Mouse (Mus musculus) limb, embryonic 11.5 days (tissue): ENCODE measurements around the gene Akap11. TPM values are rescaled to one million over a fixed set of nuclear protein-coding genes. Genes with fewer than 3 reads are reported as not detected.

Source experiments
- ATAC-seq: fragments of 200-750 bp; cut with Nextera tagmentation; 2 replicates; pipeline ENCODE4 v1.8.0; 2017; ENCODE audit warnings: low read depth; ENCODE audit not compliant: insufficient number of reproducible peaks, low FRiP score, low TSS enrichment
- DNase-seq: peaks from one replicate; pipeline ENCODE4 v3.0.0-alpha.2; 2015; ENCODE audit warnings: low spot score
- H3K27ac ChIP-seq: fragments of 300-500 bp; sonication (generic); replicated peaks from 2 replicates; pipeline ENCODE4 v1.5.1; 2014; ENCODE audit warnings: low read depth, mild to moderate bottlenecking, low read length
- H3K27me3 ChIP-seq: fragments of 300-500 bp; sonication (generic); 2 replicates; pipeline ENCODE4 v1.6.1; 2014; ENCODE audit warnings: mild to moderate bottlenecking, low read length, mixed read lengths; ENCODE audit not compliant: control insufficient read depth, insufficient read depth
- H3K36me3 ChIP-seq: fragments of 300-500 bp; sonication (generic); 2 replicates; pipeline ENCODE4 v1.6.1; 2014; ENCODE audit warnings: mild to moderate bottlenecking, low read length, moderate library complexity, mixed read lengths; ENCODE audit not compliant: control insufficient read depth, insufficient read depth
- H3K4me1 ChIP-seq: fragments of 300-500 bp; sonication (generic); 2 replicates; pipeline ENCODE4 v1.6.1; 2014; ENCODE audit warnings: low read length, mixed read lengths; ENCODE audit not compliant: control insufficient read depth, insufficient read depth
- H3K4me2 ChIP-seq: fragments of 300-500 bp; sonication (generic); 2 replicates; pipeline ENCODE4 v1.6.1; 2014; ENCODE audit warnings: low read depth, mild to moderate bottlenecking, moderate library complexity; ENCODE audit not compliant: severe bottlenecking
- H3K4me3 ChIP-seq: fragments of 300-500 bp; sonication (generic); 2 replicates; pipeline ENCODE4 v1.5.1; 2014; ENCODE audit warnings: low read depth, low read length
- H3K9ac ChIP-seq: fragments of 300-500 bp; sonication (generic); 2 replicates; pipeline ENCODE4 v1.6.1; 2014; ENCODE audit warnings: mild to moderate bottlenecking, low read length
- H3K9me3 ChIP-seq: fragments of 300-500 bp; sonication (generic); 2 replicates; pipeline ENCODE4 v1.6.1; 2016; ENCODE audit warnings: low read length; ENCODE audit not compliant: control insufficient read depth
- WGBS: fragments of 180-500 bp; shearing (Covaris S2); extraction: QIAGEN DNeasy Blood & Tissue Kit; methylation state at CpG from one replicate; pipeline ENCODE4 v1.1.7; 2014; 5-methylcytosine and 5-hydroxymethylcytosine counted together
- polyA plus RNA-seq: library from polyadenylated mRNA; unstranded; fragments of >200 nt; fragmentation: Nextera tagmentation; extraction: Ambion mirVana; gene quantifications from 2 replicates; pipeline ENCODE4 v1.2.1, GENCODE M21; 2014

Akap11 gene
- polyA plus RNA-seq, 1 experiment from 2014 or later: 19.2 TPM

GRCm38 (mm10) chr14:78526475-78526874, 10.1 kb downstream of the Akap11 start:
- no peak overlapping the region for H3K27ac ChIP-seq
- H3K9me3 ChIP-seq: no peaks in the 10 kb centered on the region
- H3K36me3 ChIP-seq: no peaks in the 10 kb centered on the region
- no peak overlapping the region for H3K4me3 ChIP-seq
- DNase-seq: no peak
- 0 out of 2 replicates have a peak, but pooled peaks cover 7% of the 10 kb centered on the region for H3K4me1 ChIP-seq
- WGBS: 46% methylated on average over 3 of the region's 3 CpGs
- no peak overlapping the region for H3K9ac ChIP-seq
- no peak overlapping the region for H3K4me2 ChIP-seq
- H3K27me3 ChIP-seq: no peaks in the 10 kb centered on the region
- no peak for ATAC-seq

DNA sequence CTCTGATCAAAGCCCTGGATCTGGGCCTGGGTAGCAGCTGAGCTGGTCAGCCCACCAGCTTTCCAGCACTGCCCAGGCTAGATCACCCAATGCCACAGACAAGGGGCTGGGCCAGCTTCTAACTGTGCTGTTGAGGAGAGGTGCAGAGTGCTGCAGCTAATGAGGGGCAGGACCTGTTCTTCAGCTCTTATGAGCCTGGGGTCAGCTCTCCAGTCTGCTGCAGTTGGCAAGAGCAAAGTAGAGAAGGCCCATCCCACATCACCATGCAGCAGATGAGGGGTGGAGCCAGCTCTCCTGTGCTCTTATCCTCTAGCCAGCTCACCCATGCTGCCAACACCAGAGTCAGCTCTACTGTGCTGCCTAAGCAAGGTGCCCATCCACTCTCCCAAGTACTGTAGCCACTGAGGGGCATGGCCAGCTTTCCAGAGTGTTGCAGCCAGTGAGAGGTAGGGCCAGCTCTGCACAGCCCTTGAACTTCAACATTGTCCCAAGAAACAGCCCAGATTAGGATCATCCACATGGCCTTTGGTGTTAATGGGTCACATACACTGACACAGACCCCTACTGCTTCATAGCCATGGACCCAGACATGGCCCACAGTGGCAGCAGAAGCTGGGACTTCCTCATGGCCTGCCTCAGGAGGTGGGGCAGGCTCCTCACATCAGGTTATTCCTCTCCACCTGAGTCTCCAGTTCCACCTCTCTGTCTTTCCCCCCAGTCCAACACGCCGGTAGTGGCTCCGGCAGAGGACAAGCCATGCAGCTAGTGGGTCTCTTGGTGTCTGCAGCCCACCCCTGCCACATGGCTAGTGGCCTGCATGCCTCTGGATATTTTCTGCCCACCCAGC, 10.8 kb downstream of the Akap11 start:
- 0 out of 2 replicates have a peak, but pooled peaks have one; percentile 31 for ATAC-seq
- H3K4me2 ChIP-seq: no peak overlapping the region
- no peak overlapping the region for H3K27ac ChIP-seq
- H3K9me3 ChIP-seq: no peaks in the 10 kb centered on the region
- H3K27me3 ChIP-seq: no peaks in the 10 kb centered on the region
- H3K36me3 ChIP-seq: no peaks in the 10 kb centered on the region
- 0 out of 2 replicates have a peak, but pooled peaks cover 7% of the 10 kb centered on the region for H3K4me1 ChIP-seq
- 83% methylated on average over 3 of the region's 3 CpGs for WGBS
- no peak for DNase-seq
- no peak overlapping the region for H3K4me3 ChIP-seq
- no peak overlapping the region for H3K9ac ChIP-seq

- 92% methylated on average over 2 of the region's 2 CpGs for WGBS
- H3K9ac ChIP-seq: no peak overlapping the region
- H3K4me2 ChIP-seq: no peak overlapping the region
- H3K27me3 ChIP-seq: no peaks in the 10 kb centered on the region
- ATAC-seq (no peak), DNase-seq (no peak)
- no peak overlapping the region for H3K4me3 ChIP-seq
- no peak overlapping the region for H3K27ac ChIP-seq
- H3K9me3 ChIP-seq: no peaks in the 10 kb centered on the region
- H3K36me3 ChIP-seq: no peaks in the 10 kb centered on the region
- H3K4me1 ChIP-seq: 0 out of 2 replicates have a peak, but pooled peaks cover 4% of the 10 kb centered on the region
These were observed 11.5 kb downstream of the Akap11 start for GRCm38 (mm10) chr14:78525059-78525458.

DNA sequence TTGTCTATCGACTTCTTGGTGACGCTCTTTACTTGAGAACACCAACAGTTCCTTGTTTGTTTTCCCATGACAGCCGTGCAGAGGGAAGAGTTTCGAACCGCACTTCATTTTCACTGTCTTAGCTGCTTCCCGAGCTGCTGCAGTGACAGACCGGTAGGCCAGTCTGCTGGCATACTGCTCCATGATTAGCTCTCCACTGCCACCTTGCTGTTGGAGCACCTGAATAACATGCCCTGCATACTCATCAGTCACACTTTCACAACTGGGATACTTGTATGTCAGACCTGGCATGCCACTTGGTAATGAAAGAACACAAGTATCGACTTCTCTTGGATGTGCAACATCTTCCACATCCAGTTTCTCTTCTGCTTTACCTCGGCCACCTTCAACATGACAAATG, 25.9 kb downstream of the Akap11 start:
- Histone ChIP-seq H3K4me2 (no peak overlapping the region), H3K4me3 (no peak overlapping the region), H3K27me3 (no peaks in the 10 kb centered on the region), H3K9ac (no peak overlapping the region), H3K9me3 (no peaks in the 10 kb centered on the region), H3K27ac (no peak overlapping the region), H3K36me3 (peaks cover 7% of the 10 kb centered on the region; the same call in 1 of the 2 replicates), H3K4me1 (no peaks in the 10 kb centered on the region)
- 80% methylated on average over 8 of the region's 9 CpGs for WGBS
- no peak for ATAC-seq
- DNase-seq: no peak

DNA sequence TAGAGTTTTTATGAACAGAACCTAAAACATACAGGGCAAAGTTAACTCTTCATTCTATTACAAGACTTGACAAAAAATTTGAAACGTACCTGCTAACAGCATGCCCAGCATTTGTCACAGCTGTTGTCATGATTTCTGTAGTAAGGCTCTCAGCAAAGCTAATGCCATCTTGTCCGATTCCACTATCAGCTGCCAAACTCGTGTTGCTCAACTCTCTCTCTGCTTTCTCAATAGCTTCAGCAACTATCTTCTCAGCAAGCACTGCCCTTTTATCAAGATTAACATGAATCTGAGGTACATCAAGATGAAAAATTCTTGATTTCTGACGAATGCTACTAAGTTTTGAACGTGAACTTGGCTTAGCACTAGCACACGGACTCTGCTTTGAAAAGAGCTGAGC, 26.8 kb downstream of the Akap11 start:
- Histone ChIP-seq H3K9ac (no peak overlapping the region), H3K4me2 (no peak overlapping the region), H3K27ac (no peak overlapping the region), H3K36me3 (peaks cover 7% of the 10 kb centered on the region; the same call in 1 of the 2 replicates), H3K27me3 (no peaks in the 10 kb centered on the region), H3K4me3 (no peak overlapping the region), H3K4me1 (no peaks in the 10 kb centered on the region), H3K9me3 (no peaks in the 10 kb centered on the region)
- DNase-seq: no peak
- ATAC-seq: no peak
- 92% methylated on average over 6 of the region's 6 CpGs for WGBS

- ATAC-seq: no peak
- Histone ChIP-seq H3K27ac (no peak overlapping the region), H3K4me1 (no peaks in the 10 kb centered on the region), H3K36me3 (peaks cover 2% of the 10 kb centered on the region; the same call in 1 of the 2 replicates), H3K4me2 (no peak overlapping the region), H3K4me3 (no peak overlapping the region), H3K27me3 (no peaks in the 10 kb centered on the region), H3K9ac (no peak overlapping the region), H3K9me3 (no peaks in the 10 kb centered on the region)
- WGBS: 70% methylated on average over 3 of the region's 3 CpGs
- no peak for DNase-seq
These were observed 36.0 kb downstream of the Akap11 start for GRCm38 (mm10) chr14:78500578-78500977.

DNA sequence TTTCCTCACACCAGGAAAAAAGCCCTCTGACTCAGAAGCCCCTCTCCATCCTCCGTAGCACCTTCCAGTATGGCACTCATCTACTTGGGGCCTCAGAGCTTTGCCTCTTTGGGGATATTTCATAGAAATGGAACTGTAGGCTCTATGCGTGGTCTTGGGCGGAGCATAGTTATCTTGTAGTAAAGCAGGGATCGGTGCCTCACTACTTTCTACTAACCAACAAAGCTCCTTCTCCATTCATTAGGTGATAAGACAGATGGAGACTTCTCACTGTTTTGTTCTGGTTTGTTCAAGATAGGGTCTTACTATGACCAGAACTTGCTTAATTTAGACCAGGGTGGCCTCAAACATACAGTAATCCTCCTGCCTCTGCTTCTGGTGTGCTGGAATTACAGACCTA, 39.9 kb downstream of the Akap11 start:
- Histone ChIP-seq H3K36me3 (peaks cover 3% of the 10 kb centered on the region; the same call in 1 of the 2 replicates), H3K9me3 (no peaks in the 10 kb centered on the region), H3K27ac (no peak overlapping the region), H3K4me2 (no peak overlapping the region), H3K27me3 (no peaks in the 10 kb centered on the region), H3K9ac (no peak overlapping the region), H3K4me1 (no peaks in the 10 kb centered on the region), H3K4me3 (no peak overlapping the region)
- no peak for DNase-seq
- WGBS: 91% methylated on average over 4 of the region's 4 CpGs
- no peak for ATAC-seq

GRCm38 (mm10) chr14:78495241-78495640, 41.4 kb downstream of the Akap11 start:
- no peaks in the 10 kb centered on the region for H3K4me1 ChIP-seq
- ATAC-seq (no peak), DNase-seq (no peak)
- no peaks in the 10 kb centered on the region for H3K27me3 ChIP-seq
- H3K9ac ChIP-seq: no peak overlapping the region
- H3K4me3 ChIP-seq: no peak overlapping the region
- H3K36me3 ChIP-seq: peaks cover 2% of the 10 kb centered on the region; the same call in 1 of the 2 replicates
- H3K27ac ChIP-seq: no peak overlapping the region
- 92% methylated on average over 4 of the region's 4 CpGs for WGBS
- H3K9me3 ChIP-seq: no peaks in the 10 kb centered on the region
- H3K4me2 ChIP-seq: no peak overlapping the region
